Mouse (Mus musculus): ENCODE results near the gene Acbd6.

The Acbd6 gene

GRCm38 (mm10) chr1:155560021-155560420 lies 2.1 kb downstream of the Acbd6 start:
- CTCF ChIA-PET, result no interaction called here

- CTCF ChIA-PET, result no interaction called here
Measured at GRCm38 (mm10) chr1:155560678-155561077, 2.8 kb downstream of the Acbd6 start.

GRCm38 (mm10) chr1:155562206-155562605 lies 4.3 kb downstream of the Acbd6 start:
- CTCF ChIA-PET, result no interaction called here

- CTCF ChIA-PET, result interaction anchor here (1.2 kb wide), 1 partner anchor 11 kb away, joined by 3 read pairs; no protein-coding TSS in a partner anchor
Measured at GRCm38 (mm10) chr1:155564741-155565140, 6.8 kb downstream of the Acbd6 start.

- CTCF ChIA-PET, result no interaction called here
Measured at GRCm38 (mm10) chr1:155568133-155568532, 10.2 kb downstream of the Acbd6 start.

GRCm38 (mm10) chr1:155569340-155569739 lies 11.4 kb downstream of the Acbd6 start:
- CTCF ChIA-PET, result interaction anchor here (0.7 kb wide), 1 partner anchor 185 kb away, joined by 9 read pairs; no protein-coding TSS in a partner anchor

- CTCF ChIA-PET, result interaction anchor here (0.9 kb wide), 1 partner anchor 11 kb away, joined by 3 read pairs; no protein-coding TSS in a partner anchor
Measured at GRCm38 (mm10) chr1:155574966-155575673, 17.2 kb downstream of the Acbd6 start.

- CTCF ChIA-PET, result interaction anchor here (0.9 kb wide), 1 partner anchor 12 kb away, joined by 3 read pairs; no protein-coding TSS in a partner anchor
Measured at GRCm38 (mm10) chr1:155576432-155576831, 18.5 kb downstream of the Acbd6 start.

GRCm38 (mm10) chr1:155577316-155577715 lies 19.4 kb downstream of the Acbd6 start:
- CTCF ChIA-PET, result interaction anchor here (0.6 kb wide), 1 partner anchor 144 kb away, joined by 6 read pairs; no protein-coding TSS in a partner anchor

GRCm38 (mm10) chr1:155587961-155588360 lies 30.0 kb downstream of the Acbd6 start:
- CTCF ChIA-PET, result no interaction called here

GRCm38 (mm10) chr1:155594141-155594540 lies 36.2 kb downstream of the Acbd6 start:
- CTCF ChIA-PET, result no interaction called here

- CTCF ChIA-PET, result no interaction called here
Measured at GRCm38 (mm10) chr1:155596576-155596975, 38.7 kb downstream of the Acbd6 start.

- CTCF ChIA-PET, result no interaction called here
Measured at GRCm38 (mm10) chr1:155604706-155605105, 46.8 kb downstream of the Acbd6 start.

- CTCF ChIA-PET, result no interaction called here
Measured at GRCm38 (mm10) chr1:155605391-155606155, 47.7 kb downstream of the Acbd6 start.

- CTCF ChIA-PET, result interaction anchor here (0.5 kb wide), 1 partner anchor 1047 kb away, joined by 4 read pairs; no protein-coding TSS in a partner anchor
Measured at GRCm38 (mm10) chr1:155606156-155606531, 48.2 kb downstream of the Acbd6 start.

GRCm38 (mm10) chr1:155608524-155608923 lies 50.6 kb downstream of the Acbd6 start:
- CTCF ChIA-PET, result no interaction called here

GRCm38 (mm10) chr1:155614426-155614825 lies 56.5 kb downstream of the Acbd6 start:
- CTCF ChIA-PET, result interaction anchor here (0.6 kb wide), 1 partner anchor 1545 kb away, joined by 3 read pairs; no protein-coding TSS in a partner anchor

GRCm38 (mm10) chr1:155621075-155621474 lies 63.2 kb downstream of the Acbd6 start:
- CTCF ChIA-PET, result no interaction called here

GRCm38 (mm10) chr1:155623192-155623591 lies 65.3 kb downstream of the Acbd6 start:
- CTCF ChIA-PET, result no interaction called here

- CTCF ChIA-PET, result no interaction called here
Measured at GRCm38 (mm10) chr1:155627746-155628145, 69.8 kb downstream of the Acbd6 start.

- CTCF ChIA-PET, result no interaction called here
Measured at GRCm38 (mm10) chr1:155636648-155637047, 78.7 kb downstream of the Acbd6 start.

GRCm38 (mm10) chr1:155645816-155646215 lies 87.9 kb downstream of the Acbd6 start:
- CTCF ChIA-PET, result no interaction called here

Data from spleen, embryonic (tissue).